ENCODE assay signal across 13 mouse cellular contexts in genomic region chr14:26587116-26587515, GRCm38 (mm10). TPM values are rescaled to one million over a fixed set of nuclear protein-coding genes. Genes with fewer than 3 reads are reported as not detected.
DNase-seq lines count a peak whose midpoint lies in the region; ATAC-seq and TF ChIP-seq lines count a peak whose summit lies in the region.
"Had no signal": no experiment of that assay in that cellular context is flagged by ENCODE, and none has a peak within 500 bp of the region (broad histone marks: within the 10 kb centered on the region; RNA-seq: fewer than 3 reads in every experiment).

No protein-coding gene starts in this region.

- intact Hi-C loops in heart, postnatal 14 days (cut with DNase I): no loop called here

- TF ChIP-seq POLR2A in lung, adult 2 months (IDR thresholded peaks at IDR 0.05; ENCODE audit: borderline replicate concordance, extremely low read depth, low read depth, low read length): no peak

- ATAC-seq in lung, embryonic 15.5 days (ENCODE audit: borderline replicate concordance, extremely low read depth, low FRiP score, low TSS enrichment): peak; percentile 69; the same call in 1 of the 2 replicates
- peak; percentile 83 for ATAC-seq in liver, embryonic 12.5 days

- peaks cover 6% of the 10 kb centered on the region for H3K36me3 ChIP-seq in heart, embryonic 10.5 days
- H3K36me3 ChIP-seq in lung, embryonic 15.5 days: 0 out of 2 replicates have a peak, but pooled peaks cover 2% of the 10 kb centered on the region
- peaks cover 18% of the 10 kb centered on the region for H3K36me3 ChIP-seq in liver, embryonic 12.5 days

- H3K4me1 ChIP-seq in heart, embryonic 10.5 days: peaks cover 7% of the 10 kb centered on the region
- peaks cover 13% of the 10 kb centered on the region for H3K4me1 ChIP-seq in lung, embryonic 15.5 days
- peaks cover 14% of the 10 kb centered on the region for H3K4me1 ChIP-seq in lung, adult 2 months (ENCODE audit: control insufficient read depth, insufficient read depth, low read length)
- peaks cover 70% of the 10 kb centered on the region for H3K4me1 ChIP-seq in liver, embryonic 12.5 days
- H3K4me1 ChIP-seq: midbrain, embryonic 12.5 days had no signal

- TF ChIP-seq CTCF in lung, adult 2 months (IDR thresholded peaks at IDR 0.05; ENCODE audit: insufficient read depth, low read length): no peak

- no peak overlapping the region for H3K9ac ChIP-seq in lung, embryonic 15.5 days
- no peak overlapping the region for H3K9ac ChIP-seq in liver, embryonic 12.5 days
- H3K9ac ChIP-seq: midbrain, embryonic 12.5 days had no signal

- no peak overlapping the region for H3K4me2 ChIP-seq in lung, embryonic 15.5 days
- H3K4me2 ChIP-seq in liver, embryonic 12.5 days: peak overlapping the region; percentile 39
- H3K4me2 ChIP-seq: midbrain, embryonic 12.5 days had no signal

- no peaks in the 10 kb centered on the region for H3K9me3 ChIP-seq in heart, embryonic 10.5 days
- no peaks in the 10 kb centered on the region for H3K9me3 ChIP-seq in lung, embryonic 15.5 days
- H3K9me3 ChIP-seq in liver, embryonic 12.5 days (replicated peaks): no peaks in the 10 kb centered on the region
- H3K9me3 ChIP-seq: midbrain, embryonic 12.5 days had no signal

- no peaks in the 10 kb centered on the region for H3K27me3 ChIP-seq in heart, embryonic 10.5 days (ENCODE audit: insufficient read depth, poor library complexity, severe bottlenecking)
- no peaks in the 10 kb centered on the region for H3K27me3 ChIP-seq in lung, embryonic 15.5 days
- no peaks in the 10 kb centered on the region for H3K27me3 ChIP-seq in liver, embryonic 12.5 days (replicated peaks)
- H3K27me3 ChIP-seq: midbrain, embryonic 12.5 days had no signal

- H3K27ac ChIP-seq in heart, embryonic 10.5 days: no peak overlapping the region
- H3K27ac ChIP-seq in lung, embryonic 15.5 days: peak overlapping the region; percentile 48
- peak overlapping the region; percentile 84 for H3K27ac ChIP-seq in liver, embryonic 12.5 days
- H3K27ac ChIP-seq: heart, adult 2 months; midbrain, embryonic 12.5 days had no signal

- DNase-seq in heart, embryonic 10.5 days (ENCODE audit: low spot score): peak; percentile 53
- DNase-seq in heart, postnatal 14 days: no peak
- DNase-seq in lung, adult 2 months: no peak
- DNase-seq in yolk sac, embryonic 10.5 days (ENCODE audit: low spot score): peak; percentile 4
- no peak for DNase-seq in layer of hippocampus, adult 9-10 months (ENCODE audit: low spot score)
- no peak for DNase-seq in thymus, postnatal 36 days
- DNase-seq: heart, adult 2 months; kidney, adult 18-20 months; right cerebral cortex, postnatal 14 days; thymus, adult 2 months had no signal

- no peak overlapping the region for H3K4me3 ChIP-seq in heart, embryonic 10.5 days
- no peak overlapping the region for H3K4me3 ChIP-seq in lung, embryonic 15.5 days
- no peak overlapping the region for H3K4me3 ChIP-seq in lung, adult 2 months (replicated peaks; ENCODE audit: extremely low read depth, low read depth, low read length)
- H3K4me3 ChIP-seq in liver, embryonic 12.5 days: no peak overlapping the region
- H3K4me3 ChIP-seq: heart, adult 2 months; midbrain, embryonic 12.5 days had no signal

RNA-seq across cellular contexts. Expression of gene Dennd6a, which starts 13.5 kb away (rescaled TPM):
- 23.0 and 32.0 TPM in 2 replicates for polyA plus RNA-seq in heart, embryonic 10.5 days (2016; fragmentation: Nextera tagmentation; extraction: Ambion mirVana)
- 10 to 100 TPM; 21.0 to 22.6 TPM for total RNA-seq in heart, postnatal 14 days (2021)
- polyA plus RNA-seq in lung, embryonic 15.5 days (2015; fragmentation: Nextera tagmentation; extraction: Ambion mirVana): 32.0 and 32.1 TPM in 2 replicates
- polyA plus RNA-seq in lung, adult 2 months (2012; rRNA removed): 14.4 and 15.8 TPM in 2 replicates
- polyA plus RNA-seq in liver, embryonic 12.5 days (2016; fragmentation: Nextera tagmentation; extraction: Ambion mirVana): 18.2 and 19.3 TPM in 2 replicates

RNA-seq across cellular contexts. Expression of gene Arf4, which starts 50.8 kb away (rescaled TPM):
- 431 and 507 TPM in 2 replicates for polyA plus RNA-seq in heart, embryonic 10.5 days (2016; fragmentation: Nextera tagmentation; extraction: Ambion mirVana)
- 100 to 1,000 TPM in 1 of 2 experiments, 10 to 100 TPM in 1; 86.5 to 102 TPM for total RNA-seq in heart, postnatal 14 days (2021)
- polyA plus RNA-seq in lung, embryonic 15.5 days (2015; fragmentation: Nextera tagmentation; extraction: Ambion mirVana): 593 and 627 TPM in 2 replicates
- 122 and 167 TPM in 2 replicates for polyA plus RNA-seq in lung, adult 2 months (2012; rRNA removed)
- polyA plus RNA-seq in liver, embryonic 12.5 days (2016; fragmentation: Nextera tagmentation; extraction: Ambion mirVana): 203 and 206 TPM in 2 replicates

RNA-seq across cellular contexts. Expression of gene Slmap, which starts 52.4 kb away (rescaled TPM):
- 45.1 and 83.8 TPM in 2 replicates for polyA plus RNA-seq in heart, embryonic 10.5 days (2016; fragmentation: Nextera tagmentation; extraction: Ambion mirVana)
- total RNA-seq in heart, postnatal 14 days (2021): 100 to 1,000 TPM; 250 to 282 TPM
- 25.5 and 26.4 TPM in 2 replicates for polyA plus RNA-seq in lung, embryonic 15.5 days (2015; fragmentation: Nextera tagmentation; extraction: Ambion mirVana)
- 22.8 and 25.0 TPM in 2 replicates for polyA plus RNA-seq in lung, adult 2 months (2012; rRNA removed)
- 20.2 and 20.6 TPM in 2 replicates for polyA plus RNA-seq in liver, embryonic 12.5 days (2016; fragmentation: Nextera tagmentation; extraction: Ambion mirVana)

Comparison
In these comparisons a context has a peak if more than half of its experiments do, and no peak if none do; other contexts are left out.
1. DNase-seq: peak in heart, embryonic 10.5 days (single experiment) and yolk sac, embryonic 10.5 days (single experiment); none in heart, postnatal 14 days (0 of 2), lung, adult 2 months (single experiment), layer of hippocampus, adult 9-10 months (single experiment) and thymus, postnatal 36 days (0 of 2).